Mouse (Mus musculus): ENCODE measurements around the gene Slc45a2. TPM values are rescaled to one million over a fixed set of nuclear protein-coding genes. Genes with fewer than 3 reads are reported as not detected.

Slc45a2 gene
- polyA plus RNA-seq, 1 experiment: not detected

GRCm38 (mm10) chr15:11075726-11076361 is 75.3 kb downstream of the Slc45a2 start:
- Histone ChIP-seq H3K9me3 (ENCODE audit: control insufficient read depth, low read length) (no peaks in the 10 kb centered on the region), H3K36me3 (ENCODE audit: control insufficient read depth) (no peaks in the 10 kb centered on the region), H3K27me3 (ENCODE audit: control insufficient read depth) (no peaks in the 10 kb centered on the region), H3K4me1 (ENCODE audit: control insufficient read depth) (no peaks in the 10 kb centered on the region), H3K4me3 (replicated peaks) (no peak overlapping the region)
- TF ChIP-seq TAL1 (IDR thresholded peaks at IDR 0.05; ENCODE audit: low read length) (no peak), GATA1 (IDR thresholded peaks at IDR 0.05; ENCODE audit: low read length) (no peak)

Other genes with a start within 250 kb of the Slc45a2 start
- gene C1qtnf3, start 48.4 kb upstream of the Slc45a2 start, polyA plus RNA-seq (2012): not detected in 2 replicates
- 0.07 and 0.10 TPM in 2 replicates for gene Amacr, start 19.0 kb upstream of the Slc45a2 start, polyA plus RNA-seq (2012)
- not detected in 2 replicates for gene Rxfp3, start 37.3 kb downstream of the Slc45a2 start, polyA plus RNA-seq (2012)
- gene Adamts12, start 64.1 kb downstream of the Slc45a2 start, polyA plus RNA-seq (2012): under 0.01 TPM in 1 of 2 replicates, not detected in the other

Measured in erythroblast, embryonic 14.5 days (primary cell).